Mouse (Mus musculus) limb, embryonic 14.5 days (tissue): ENCODE measurements around the gene Ppa2. TPM values are rescaled to one million over a fixed set of nuclear protein-coding genes. Genes with fewer than 3 reads are reported as not detected.
A peak's percentile ranks its signal among the peaks of the same experiment; 100 is the strongest.

Source experiments
- ATAC-seq: fragments of 200-750 bp; cut with Nextera tagmentation; 2 replicates; pipeline ENCODE4 v1.8.0; 2017; ENCODE audit warnings: low read depth, moderate number of reproducible peaks, moderate TSS enrichment; ENCODE audit not compliant: low FRiP score
- DNase-seq: peaks from one replicate; pipeline ENCODE4 v3.0.0-alpha.2; 2015; ENCODE audit warnings: low spot score
- H3K27ac ChIP-seq: fragments of 300-500 bp; sonication (generic); replicated peaks from 2 replicates; pipeline ENCODE4 v1.5.1; 2014; ENCODE audit warnings: low read depth, mild to moderate bottlenecking, low read length, moderate library complexity, mixed read lengths
- H3K27me3 ChIP-seq: fragments of 300-500 bp; sonication (generic); 2 replicates; pipeline ENCODE4 v1.6.1; 2014; ENCODE audit warnings: low read length, mixed read lengths; ENCODE audit not compliant: control insufficient read depth, insufficient read depth
- H3K36me3 ChIP-seq: fragments of 300-500 bp; sonication (generic); 2 replicates; pipeline ENCODE4 v1.6.1; 2014; ENCODE audit warnings: mild to moderate bottlenecking, low read length, moderate library complexity, mixed read lengths; ENCODE audit not compliant: control insufficient read depth, insufficient read depth
- H3K4me1 ChIP-seq: fragments of 300-500 bp; sonication (generic); 2 replicates; pipeline ENCODE4 v1.6.1; 2014; ENCODE audit warnings: antibody characterized with exemption, low read length, mixed read lengths; ENCODE audit not compliant: control insufficient read depth, insufficient read depth
- H3K4me2 ChIP-seq: fragments of 300-500 bp; sonication (generic); replicated peaks from 2 replicates; pipeline ENCODE4 v1.6.1; 2014; ENCODE audit warnings: low read depth, mild to moderate bottlenecking, low read length, moderate library complexity; ENCODE audit not compliant: severe bottlenecking
- H3K4me3 ChIP-seq: fragments of 300-500 bp; sonication (generic); replicated peaks from 2 replicates; pipeline ENCODE4 v1.5.1; 2014; ENCODE audit warnings: low read length
- H3K9ac ChIP-seq: fragments of 300-500 bp; sonication (generic); 2 replicates; pipeline ENCODE4 v1.6.1; 2014; ENCODE audit warnings: mild to moderate bottlenecking, low read depth, low read length, moderate library complexity; ENCODE audit not compliant: severe bottlenecking
- H3K9me3 ChIP-seq: fragments of 300-500 bp; sonication (generic); 2 replicates; pipeline ENCODE4 v1.6.1; 2016; ENCODE audit warnings: low read length; ENCODE audit not compliant: control insufficient read depth
- POLR2A ChIP-seq: fragments of 200-500 bp; IDR thresholded peaks from 2 replicates; pipeline ENCODE4 v1.8.0; 2012; ENCODE audit warnings: inconsistent platforms, mild to moderate bottlenecking, moderate library complexity, borderline replicate concordance; ENCODE audit not compliant: insufficient read depth, insufficient read length; ENCODE audit errors: extremely low read depth
- WGBS: fragments of 180-500 bp; shearing (Covaris S2); extraction: QIAGEN DNeasy Blood & Tissue Kit; methylation state at CpG from one replicate; pipeline ENCODE4 v1.1.7; 2014; 5-methylcytosine and 5-hydroxymethylcytosine counted together
- polyA plus RNA-seq, 2 experiments: library from polyadenylated mRNA; depleted of rRNA in 1 of 2; stranded (reverse) in 1 of 2; unstranded in 1 of 2; fragments of >200 nt; fragmentation: Nextera tagmentation in 1 of 2; extraction: Ambion mirVana in 1 of 2; gene quantifications; 2 replicates each; pipeline versions ENCODE4 v1.2.1 to v1.2.3; 2012 to 2014

Ppa2 gene
- polyA plus RNA-seq, 2 experiments = 41.2 to 79.9 TPM

DNA sequence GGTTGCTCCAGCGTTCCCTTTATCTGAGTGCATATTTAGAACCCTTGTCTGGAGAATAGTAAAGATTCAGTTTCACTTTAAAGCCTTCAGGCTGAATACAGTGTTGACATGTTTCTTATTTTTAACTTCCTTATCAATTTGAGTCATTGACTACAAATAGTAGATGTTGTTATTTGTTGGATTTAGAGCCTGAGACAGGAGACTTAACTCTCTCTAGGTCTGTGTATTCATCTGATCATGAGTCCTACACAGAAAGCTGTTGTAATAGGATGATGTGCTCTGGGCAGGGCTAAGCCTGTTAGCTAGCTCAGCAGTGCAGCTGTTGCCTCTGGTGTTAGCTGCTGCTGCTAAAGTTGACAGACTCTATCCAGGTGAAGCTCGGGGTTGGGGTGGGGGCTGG is 25.3 kb downstream of the Ppa2 start:
- H3K27ac ChIP-seq = no peak overlapping the region
- WGBS = 67% methylated on average over 2 of the region's 2 CpGs
- peaks cover 10% of the 10 kb centered on the region; the same call in 1 of the 2 replicates for H3K36me3 ChIP-seq
- no peak for TF ChIP-seq POLR2A
- H3K27me3 ChIP-seq = no peaks in the 10 kb centered on the region
- ATAC-seq = peak; percentile 45
- H3K4me2 ChIP-seq = no peak overlapping the region
- no peaks in the 10 kb centered on the region for H3K9me3 ChIP-seq
- no peak overlapping the region for H3K9ac ChIP-seq
- DNase-seq = peak; percentile 47
- H3K4me3 ChIP-seq = no peak overlapping the region
- H3K4me1 ChIP-seq = no peaks in the 10 kb centered on the region

DNA sequence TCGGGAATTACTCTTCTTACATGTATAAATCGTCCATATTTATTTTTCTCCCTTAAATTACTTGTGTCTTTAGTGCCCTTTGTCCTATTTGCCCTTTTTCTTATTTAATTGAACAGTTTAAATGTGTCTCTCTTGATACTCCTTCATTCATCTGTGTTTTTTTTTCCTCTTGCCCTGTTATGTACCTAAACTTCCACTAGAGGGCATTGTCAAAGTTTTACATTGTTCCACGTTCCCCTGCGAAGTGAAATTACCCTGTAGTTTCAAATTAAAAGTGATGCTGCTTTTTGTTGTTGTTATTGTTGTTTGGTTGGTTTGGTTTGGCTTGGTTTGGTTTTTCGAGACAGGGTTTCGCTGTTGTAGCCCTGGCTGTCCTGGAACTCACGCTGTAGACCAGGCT is 26.5 kb downstream of the Ppa2 start:
- Histone ChIP-seq H3K36me3 (peaks cover 7% of the 10 kb centered on the region; the same call in 1 of the 2 replicates), H3K4me3 (no peak overlapping the region), H3K27ac (no peak overlapping the region), H3K9me3 (no peaks in the 10 kb centered on the region), H3K4me2 (no peak overlapping the region), H3K9ac (no peak overlapping the region), H3K27me3 (no peaks in the 10 kb centered on the region), H3K4me1 (no peaks in the 10 kb centered on the region)
- DNase-seq (no peak), ATAC-seq (no peak)
- no peak for TF ChIP-seq POLR2A
- 76% methylated on average over 7 of the region's 7 CpGs for whole genome bisulfite sequencing

DNA sequence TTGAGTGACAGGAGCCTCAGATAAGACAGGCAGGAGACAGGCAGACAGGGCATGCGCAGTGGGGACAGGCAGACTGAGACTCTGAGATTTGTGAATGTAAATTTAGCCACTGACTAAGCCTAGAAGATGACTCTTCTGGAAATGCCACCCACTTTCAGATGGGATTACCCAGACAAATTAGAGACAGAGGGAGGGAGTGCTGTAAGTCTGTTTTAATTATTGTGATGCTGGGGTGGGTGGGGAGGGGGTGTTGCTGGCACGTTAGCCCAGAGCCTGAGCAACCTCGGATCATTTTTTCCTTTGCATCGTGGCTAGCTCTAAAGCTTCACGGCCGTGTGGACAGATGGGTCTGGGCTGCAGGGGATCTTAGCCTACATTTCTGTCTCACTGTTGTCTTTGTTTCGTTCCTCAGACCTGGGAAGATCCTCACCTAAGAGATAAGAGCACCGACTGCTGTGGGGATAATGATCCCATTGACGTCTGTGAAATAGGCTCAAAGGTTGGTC is 29.0 kb downstream of the Ppa2 start:
- DNase-seq (no peak), ATAC-seq (0 out of 2 replicates have a peak, but pooled peaks have one; percentile 1)
- peaks cover 4% of the 10 kb centered on the region; the same call in 1 of the 2 replicates for H3K36me3 ChIP-seq
- H3K27me3 ChIP-seq = no peaks in the 10 kb centered on the region
- no peak overlapping the region for H3K27ac ChIP-seq
- no peaks in the 10 kb centered on the region for H3K9me3 ChIP-seq
- no peak for TF ChIP-seq POLR2A
- no peak overlapping the region for H3K4me3 ChIP-seq
- H3K4me2 ChIP-seq = no peak overlapping the region
- H3K9ac ChIP-seq = no peak overlapping the region
- no peaks in the 10 kb centered on the region for H3K4me1 ChIP-seq
- WGBS = 66% methylated on average over 9 of the region's 9 CpGs

DNA sequence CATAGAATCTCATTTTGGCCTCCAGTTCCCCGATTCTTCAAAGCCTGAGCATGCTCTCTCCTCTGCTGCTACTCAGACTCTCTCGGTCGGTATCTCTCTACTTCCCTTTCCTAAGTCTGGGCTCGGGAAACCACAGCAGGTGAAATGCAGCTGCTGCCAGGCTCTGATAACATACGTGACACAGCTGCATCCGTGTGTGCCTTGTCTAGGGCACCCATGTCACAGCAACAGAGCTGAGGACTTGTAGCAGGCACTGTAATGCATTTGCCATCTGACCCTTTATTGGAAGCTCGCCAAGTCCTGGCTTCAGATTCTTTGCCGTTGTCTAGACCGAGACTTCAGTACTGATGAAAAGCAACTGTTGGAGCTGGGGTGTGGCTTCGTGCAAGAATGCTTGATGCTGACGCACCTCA is 29.5 kb downstream of the Ppa2 start:
- Histone ChIP-seq H3K27ac (no peak overlapping the region), H3K4me2 (no peak overlapping the region), H3K4me1 (no peaks in the 10 kb centered on the region), H3K9me3 (no peaks in the 10 kb centered on the region), H3K27me3 (no peaks in the 10 kb centered on the region), H3K4me3 (no peak overlapping the region), H3K9ac (no peak overlapping the region), H3K36me3 (peaks cover 3% of the 10 kb centered on the region; the same call in 1 of the 2 replicates)
- ATAC-seq = peak; percentile 86
- WGBS = 38% methylated on average over 11 of the region's 11 CpGs
- DNase-seq = peak; percentile 75
- TF ChIP-seq POLR2A = no peak

DNA sequence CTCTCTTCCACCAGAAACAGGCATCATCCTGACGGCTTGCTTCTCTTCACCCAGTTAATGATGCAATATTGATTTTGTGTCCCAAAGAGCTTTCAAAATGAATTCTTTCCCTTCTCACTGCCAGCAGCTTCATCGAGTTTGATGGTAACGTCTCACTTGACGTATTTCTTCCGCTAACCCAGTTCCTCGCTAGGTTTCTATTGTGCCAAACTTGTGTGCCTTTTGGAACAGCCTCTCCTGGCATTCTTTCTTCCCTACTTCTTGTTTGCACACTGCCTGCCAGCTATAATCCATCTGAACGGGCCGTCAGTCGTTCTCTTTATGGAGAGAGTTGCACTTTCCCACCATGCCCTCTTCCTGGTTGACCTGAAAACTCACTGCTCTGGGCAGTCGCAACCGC is 31.2 kb downstream of the Ppa2 start:
- WGBS = 85% methylated on average over 11 of the region's 11 CpGs
- no peak for TF ChIP-seq POLR2A
- no peaks in the 10 kb centered on the region for H3K4me1 ChIP-seq

More for the DNA sequence above, 31.2 kb downstream of the Ppa2 start:
- ATAC-seq (no peak), DNase-seq (no peak)
- Histone ChIP-seq H3K36me3 (peaks cover 3% of the 10 kb centered on the region), H3K4me3 (no peak overlapping the region), H3K27ac (no peak overlapping the region), H3K27me3 (no peaks in the 10 kb centered on the region), H3K9me3 (no peaks in the 10 kb centered on the region), H3K4me2 (no peak overlapping the region), H3K9ac (no peak overlapping the region)
